Mouse (Mus musculus): ENCODE measurements at regions not wholly inside any gene's neighbourhood (a gene's known extent, or its start where the extent isn't known, plus 50 kb on each side); places are given as distances from the start of the nearest gene placed in this dataset.

DNA sequence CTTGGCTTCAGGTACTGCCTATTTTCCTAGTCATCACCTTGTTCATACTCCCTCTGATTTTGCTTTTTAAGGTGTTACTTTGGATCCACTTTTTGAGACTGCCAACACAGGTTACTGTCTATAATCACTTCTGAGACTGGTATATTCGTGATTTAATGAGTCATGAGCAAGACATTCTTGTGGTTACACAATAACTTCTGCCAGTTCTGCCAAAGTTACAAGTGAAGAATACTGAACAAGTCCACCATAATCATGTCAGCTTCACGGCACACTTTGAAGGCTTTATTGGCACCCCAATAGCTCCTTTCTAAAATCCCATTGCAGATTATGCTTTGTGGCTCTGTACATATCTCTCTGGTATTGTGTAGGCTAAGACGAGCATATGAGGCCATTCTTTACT is 327.9 kb downstream of the Frk start:
- 83% methylated on average over 3 of the region's 3 CpGs for WGBS
- DNase-seq (ENCODE audit: low spot score), result no peak

DNA sequence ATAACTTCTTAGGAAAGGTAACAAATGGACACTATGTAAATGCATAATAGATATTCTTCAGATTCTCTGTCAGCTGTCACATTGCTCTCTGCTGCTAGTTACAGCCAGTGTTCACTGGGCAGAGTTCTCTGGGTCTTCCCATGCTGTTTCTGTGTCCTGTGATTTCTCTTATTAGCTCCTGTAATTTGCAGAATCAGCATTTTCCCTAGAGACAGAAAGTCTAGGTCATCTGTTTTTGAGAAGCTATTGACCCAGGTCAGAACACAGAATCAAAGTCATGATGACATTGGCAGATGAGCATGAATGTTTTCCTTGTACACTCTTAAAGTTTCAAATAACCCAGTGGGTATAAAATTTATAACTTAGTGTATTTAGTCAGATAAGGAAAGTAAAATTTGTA is 340.9 kb downstream of the Frk start:
- DNase-seq (ENCODE audit: low spot score) (no peak), ATAC-seq (replicated peaks; ENCODE audit: low FRiP score) (no peak)
- no peaks in the 10 kb centered on the region for H3K9me3 ChIP-seq (ENCODE audit: control insufficient read depth, low read length)
- no peaks in the 10 kb centered on the region for H3K36me3 ChIP-seq (ENCODE audit: control insufficient read depth, insufficient read depth, low read length)
- H3K27me3 ChIP-seq (ENCODE audit: control insufficient read depth, insufficient read depth, low read length), result no peaks in the 10 kb centered on the region
- H3K4me2 ChIP-seq (ENCODE audit: low read depth, low read length, severe bottlenecking), result no peak overlapping the region
- H3K4me3 ChIP-seq (ENCODE audit: low read depth, low read length), result no peak overlapping the region
- no peaks in the 10 kb centered on the region for H3K4me1 ChIP-seq (replicated peaks; ENCODE audit: control insufficient read depth, insufficient read depth, low read length)
- no peak overlapping the region for H3K27ac ChIP-seq (ENCODE audit: low read depth, low read length)
- no peak overlapping the region for H3K9ac ChIP-seq (ENCODE audit: low read length)

More for the DNA sequence above, 327.9 kb downstream of the Frk start:
- no peak for ATAC-seq (replicated peaks; ENCODE audit: low FRiP score)
- H3K4me2 ChIP-seq (ENCODE audit: low read depth, low read length, severe bottlenecking), result no peak overlapping the region
- H3K4me1 ChIP-seq (replicated peaks; ENCODE audit: control insufficient read depth, insufficient read depth, low read length), result no peaks in the 10 kb centered on the region
- H3K36me3 ChIP-seq (ENCODE audit: control insufficient read depth, insufficient read depth, low read length), result no peaks in the 10 kb centered on the region
- H3K9ac ChIP-seq (ENCODE audit: low read length), result no peak overlapping the region
- H3K27ac ChIP-seq (ENCODE audit: low read depth, low read length), result no peak overlapping the region
- no peaks in the 10 kb centered on the region for H3K9me3 ChIP-seq (ENCODE audit: control insufficient read depth, low read length)
- H3K4me3 ChIP-seq (ENCODE audit: low read depth, low read length), result no peak overlapping the region
- no peaks in the 10 kb centered on the region for H3K27me3 ChIP-seq (ENCODE audit: control insufficient read depth, insufficient read depth, low read length)

DNA sequence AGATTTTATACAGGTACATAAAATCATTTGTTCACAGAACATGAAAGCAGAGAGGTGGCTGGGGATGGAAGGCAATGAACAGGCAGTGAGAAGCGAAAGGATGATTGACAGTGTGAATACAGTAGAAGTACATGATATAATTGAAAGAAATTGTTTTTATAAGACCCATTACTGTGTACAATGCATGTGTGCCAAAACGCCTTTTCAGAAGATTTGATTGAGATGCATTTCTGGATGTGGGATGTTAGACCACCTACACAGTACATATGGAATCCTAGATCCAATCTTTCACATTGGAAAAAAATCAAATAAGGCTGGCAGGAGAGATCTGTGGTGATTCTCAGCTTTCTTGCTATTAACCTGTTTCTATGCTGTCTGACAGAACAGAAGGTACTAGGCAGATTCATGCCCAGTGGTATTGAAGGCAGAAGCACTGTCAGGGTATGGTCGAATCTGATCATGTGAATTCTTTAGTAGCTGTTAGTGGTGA is 358.9 kb downstream of the Frk start:
- H3K27me3 ChIP-seq (ENCODE audit: control insufficient read depth, insufficient read depth, low read length), result no peaks in the 10 kb centered on the region
- DNase-seq (ENCODE audit: low spot score) (no peak), ATAC-seq (replicated peaks; ENCODE audit: low FRiP score) (no peak)
- WGBS, result 85% methylated on average over 3 of the region's 3 CpGs
- H3K4me1 ChIP-seq (replicated peaks; ENCODE audit: control insufficient read depth, insufficient read depth, low read length), result no peaks in the 10 kb centered on the region
- no peaks in the 10 kb centered on the region for H3K36me3 ChIP-seq (ENCODE audit: control insufficient read depth, insufficient read depth, low read length)
- H3K27ac ChIP-seq (ENCODE audit: low read depth, low read length), result no peak overlapping the region
- no peak overlapping the region for H3K9ac ChIP-seq (ENCODE audit: low read length)
- H3K4me3 ChIP-seq (ENCODE audit: low read depth, low read length), result no peak overlapping the region
- H3K9me3 ChIP-seq (ENCODE audit: control insufficient read depth, low read length), result no peaks in the 10 kb centered on the region
- no peak overlapping the region for H3K4me2 ChIP-seq (ENCODE audit: low read depth, low read length, severe bottlenecking)

DNA sequence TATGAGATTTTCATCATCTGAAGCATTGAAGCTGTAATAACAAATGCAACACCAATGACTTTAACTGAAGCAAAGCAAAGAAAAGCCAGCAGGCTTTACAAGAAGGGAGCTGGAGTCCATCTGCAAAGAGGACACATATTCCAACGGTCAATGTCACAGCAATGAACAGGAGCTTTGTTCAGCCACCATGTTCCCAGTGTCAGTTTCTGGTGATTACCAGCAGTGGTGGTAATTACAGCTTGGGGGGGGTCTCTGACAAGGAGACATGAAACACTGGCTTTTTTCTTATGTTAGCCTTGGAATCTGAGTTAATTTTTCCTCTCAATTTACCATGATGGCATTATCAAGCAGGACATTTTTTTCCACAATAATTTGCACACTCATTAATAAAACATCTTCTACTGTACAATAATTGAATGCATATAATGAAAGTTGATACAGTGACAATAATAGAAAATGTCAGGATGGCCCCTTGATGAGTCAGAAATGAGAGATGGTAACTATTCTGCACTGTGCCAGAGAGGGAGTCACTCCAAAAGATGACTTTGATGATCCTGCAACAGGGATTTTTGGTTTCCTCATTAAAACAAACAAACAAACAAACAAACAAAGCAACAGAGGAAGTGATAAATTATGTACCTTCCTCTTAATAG is 373.4 kb downstream of the Frk start:
- DNase-seq (ENCODE audit: low spot score) (no peak), ATAC-seq (replicated peaks; ENCODE audit: low FRiP score) (no peak)
- Histone ChIP-seq H3K4me1 (replicated peaks; ENCODE audit: control insufficient read depth, insufficient read depth, low read length) (no peaks in the 10 kb centered on the region), H3K4me2 (ENCODE audit: low read depth, low read length, severe bottlenecking) (no peak overlapping the region), H3K36me3 (ENCODE audit: control insufficient read depth, insufficient read depth, low read length) (no peaks in the 10 kb centered on the region), H3K9me3 (ENCODE audit: control insufficient read depth, low read length) (no peaks in the 10 kb centered on the region), H3K4me3 (ENCODE audit: low read depth, low read length) (no peak overlapping the region), H3K27ac (ENCODE audit: low read depth, low read length) (no peak overlapping the region), H3K27me3 (ENCODE audit: control insufficient read depth, insufficient read depth, low read length) (no peaks in the 10 kb centered on the region), H3K9ac (ENCODE audit: low read length) (no peak overlapping the region)
- 69% methylated on average over 1 of the region's 1 CpGs for WGBS

DNA sequence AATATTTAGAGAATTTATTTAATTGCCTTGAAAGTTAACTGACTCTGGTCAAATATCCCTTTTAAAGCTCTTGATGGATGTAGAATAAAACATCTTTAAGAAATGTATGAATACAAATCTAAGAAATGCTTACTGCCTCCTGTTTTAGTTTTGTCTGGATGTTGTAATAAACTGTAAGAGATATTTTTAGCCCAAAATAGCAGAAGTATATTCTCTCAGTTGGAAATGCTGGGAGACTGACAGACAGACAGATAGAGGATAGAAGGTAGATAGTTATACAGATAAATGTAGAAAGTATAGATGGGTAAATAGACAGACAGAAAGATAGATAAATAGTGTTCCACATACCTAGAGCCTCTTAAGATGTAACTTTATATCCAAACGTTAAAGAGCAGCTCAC is 379.5 kb downstream of the Frk start:
- H3K27ac ChIP-seq (ENCODE audit: low read depth, low read length), result no peak overlapping the region
- H3K9me3 ChIP-seq (ENCODE audit: control insufficient read depth, low read length), result no peaks in the 10 kb centered on the region
- no peak overlapping the region for H3K4me2 ChIP-seq (ENCODE audit: low read depth, low read length, severe bottlenecking)
- no peaks in the 10 kb centered on the region for H3K4me1 ChIP-seq (replicated peaks; ENCODE audit: control insufficient read depth, insufficient read depth, low read length)
- H3K9ac ChIP-seq (ENCODE audit: low read length), result no peak overlapping the region
- no peak overlapping the region for H3K4me3 ChIP-seq (ENCODE audit: low read depth, low read length)
- H3K27me3 ChIP-seq (ENCODE audit: control insufficient read depth, insufficient read depth, low read length), result no peaks in the 10 kb centered on the region
- WGBS, result 84% methylated on average over 1 of the region's 1 CpGs
- ATAC-seq (replicated peaks; ENCODE audit: low FRiP score) (no peak), DNase-seq (ENCODE audit: low spot score) (no peak)
- no peaks in the 10 kb centered on the region for H3K36me3 ChIP-seq (ENCODE audit: control insufficient read depth, insufficient read depth, low read length)

DNA sequence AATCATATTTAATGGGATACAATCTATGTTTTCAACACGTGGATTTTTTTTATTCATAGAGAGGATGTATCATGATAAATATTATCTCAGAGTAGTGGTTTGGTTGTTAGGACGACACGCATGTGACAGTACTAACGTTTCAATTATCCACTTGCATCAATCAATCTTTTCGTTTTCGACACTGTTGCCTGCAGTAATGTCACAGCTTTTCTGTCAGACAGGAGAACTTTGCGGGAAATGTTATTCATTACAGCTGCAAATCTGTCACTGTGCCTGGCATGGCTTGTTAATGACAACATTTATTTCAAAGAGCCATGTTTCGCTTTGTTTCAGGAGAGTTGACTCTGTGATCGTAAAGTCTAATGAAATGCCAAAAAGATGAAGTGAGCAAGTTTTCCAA is 388.7 kb downstream of the Frk start:
- Histone ChIP-seq H3K36me3 (ENCODE audit: control insufficient read depth, insufficient read depth, low read length) (no peaks in the 10 kb centered on the region), H3K9ac (ENCODE audit: low read length) (no peak overlapping the region), H3K9me3 (ENCODE audit: control insufficient read depth, low read length) (no peaks in the 10 kb centered on the region), H3K27ac (ENCODE audit: low read depth, low read length) (no peak overlapping the region), H3K4me3 (ENCODE audit: low read depth, low read length) (no peak overlapping the region), H3K27me3 (ENCODE audit: control insufficient read depth, insufficient read depth, low read length) (no peaks in the 10 kb centered on the region), H3K4me1 (replicated peaks; ENCODE audit: control insufficient read depth, insufficient read depth, low read length) (no peaks in the 10 kb centered on the region), H3K4me2 (ENCODE audit: low read depth, low read length, severe bottlenecking) (no peak overlapping the region)
- DNase-seq (ENCODE audit: low spot score), result no peak
- no peak for ATAC-seq (replicated peaks; ENCODE audit: low FRiP score)
- 80% methylated on average over 9 of the region's 9 CpGs for WGBS

DNA sequence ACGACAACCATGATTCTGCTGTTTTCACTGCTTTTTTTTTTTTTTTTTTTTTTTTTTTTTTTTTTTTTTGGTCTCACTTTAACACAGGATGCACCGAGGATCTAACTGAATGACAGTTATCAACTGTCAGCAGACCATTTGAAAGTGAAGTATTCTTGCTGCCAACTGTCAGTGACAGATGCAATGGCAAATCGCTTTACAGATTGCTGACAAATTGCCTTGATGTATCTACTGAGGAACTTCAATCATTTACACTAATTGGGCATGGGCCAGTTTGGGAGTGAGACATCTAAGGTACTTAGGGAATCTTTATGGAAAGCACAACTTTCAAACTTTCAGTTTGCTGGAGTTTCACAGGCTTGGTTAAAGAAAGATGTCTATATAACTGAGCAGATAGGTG is 395.3 kb downstream of the Frk start:
- Histone ChIP-seq H3K9me3 (ENCODE audit: control insufficient read depth, low read length) (no peaks in the 10 kb centered on the region), H3K9ac (ENCODE audit: low read length) (no peak overlapping the region), H3K27ac (ENCODE audit: low read depth, low read length) (no peak overlapping the region), H3K4me3 (ENCODE audit: low read depth, low read length) (no peak overlapping the region), H3K4me2 (ENCODE audit: low read depth, low read length, severe bottlenecking) (no peak overlapping the region), H3K36me3 (ENCODE audit: control insufficient read depth, insufficient read depth, low read length) (no peaks in the 10 kb centered on the region), H3K27me3 (ENCODE audit: control insufficient read depth, insufficient read depth, low read length) (no peaks in the 10 kb centered on the region), H3K4me1 (replicated peaks; ENCODE audit: control insufficient read depth, insufficient read depth, low read length) (no peaks in the 10 kb centered on the region)
- ATAC-seq (replicated peaks; ENCODE audit: low FRiP score) (no peak), DNase-seq (ENCODE audit: low spot score) (no peak)
- 89% methylated on average over 3 of the region's 3 CpGs for WGBS

DNA sequence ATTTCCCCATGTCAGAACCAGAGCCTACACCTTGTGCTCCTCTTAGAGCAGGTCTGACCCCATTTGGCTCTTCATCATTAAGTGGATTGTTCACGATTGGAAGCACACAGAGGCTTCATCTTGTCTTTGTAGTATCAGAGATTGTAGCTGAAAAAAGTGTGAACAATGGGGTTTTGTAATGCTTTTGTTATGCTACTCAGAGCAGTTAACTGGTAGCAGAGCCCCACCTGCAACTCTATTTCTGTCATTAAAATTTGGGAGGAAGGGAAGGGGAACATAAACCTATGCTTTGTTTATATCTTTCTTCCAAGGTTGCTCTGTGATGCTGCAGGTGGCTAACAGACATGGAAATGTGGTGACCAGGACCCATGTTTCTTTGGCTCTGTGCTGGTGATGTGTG is 404.4 kb downstream of the Frk start:
- Histone ChIP-seq H3K27ac (ENCODE audit: low read depth, low read length) (no peak overlapping the region), H3K9me3 (ENCODE audit: control insufficient read depth, low read length) (no peaks in the 10 kb centered on the region), H3K9ac (ENCODE audit: low read length) (no peak overlapping the region), H3K4me1 (replicated peaks; ENCODE audit: control insufficient read depth, insufficient read depth, low read length) (no peaks in the 10 kb centered on the region), H3K4me3 (ENCODE audit: low read depth, low read length) (no peak overlapping the region), H3K4me2 (ENCODE audit: low read depth, low read length, severe bottlenecking) (no peak overlapping the region), H3K36me3 (ENCODE audit: control insufficient read depth, insufficient read depth, low read length) (no peaks in the 10 kb centered on the region), H3K27me3 (ENCODE audit: control insufficient read depth, insufficient read depth, low read length) (no peaks in the 10 kb centered on the region)
- WGBS, result 51% methylated on average over 1 of the region's 1 CpGs
- ATAC-seq (replicated peaks; ENCODE audit: low FRiP score) (no peak), DNase-seq (ENCODE audit: low spot score) (no peak)

DNA sequence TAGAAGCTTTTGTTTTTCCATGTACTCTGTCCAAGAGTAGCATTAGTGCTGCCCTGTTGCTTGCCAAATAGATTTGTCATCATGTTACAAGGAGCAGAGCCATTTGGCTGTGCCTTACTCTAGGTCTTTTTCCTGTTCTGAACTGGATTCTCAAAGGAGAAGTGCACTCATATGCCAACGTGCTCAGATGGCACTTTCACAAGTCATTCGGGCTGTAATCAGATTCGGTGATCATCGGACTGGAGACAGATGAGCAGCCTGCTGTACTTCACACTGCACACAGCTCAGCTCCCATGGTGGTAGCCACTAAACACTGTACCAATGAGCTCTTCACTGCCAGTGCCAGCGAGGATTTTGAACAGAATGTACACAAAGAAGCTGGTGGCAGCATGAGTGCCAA is 421.1 kb downstream of the Frk start:
- Histone ChIP-seq H3K4me2 (ENCODE audit: low read depth, low read length, severe bottlenecking) (no peak overlapping the region), H3K4me3 (ENCODE audit: low read depth, low read length) (no peak overlapping the region), H3K27me3 (ENCODE audit: control insufficient read depth, insufficient read depth, low read length) (no peaks in the 10 kb centered on the region), H3K27ac (ENCODE audit: low read depth, low read length) (no peak overlapping the region), H3K36me3 (ENCODE audit: control insufficient read depth, insufficient read depth, low read length) (no peaks in the 10 kb centered on the region), H3K4me1 (replicated peaks; ENCODE audit: control insufficient read depth, insufficient read depth, low read length) (no peaks in the 10 kb centered on the region), H3K9ac (ENCODE audit: low read length) (no peak overlapping the region), H3K9me3 (ENCODE audit: control insufficient read depth, low read length) (no peaks in the 10 kb centered on the region)
- ATAC-seq (replicated peaks; ENCODE audit: low FRiP score), result no peak
- WGBS, result 87% methylated on average over 5 of the region's 5 CpGs
- DNase-seq (ENCODE audit: low spot score), result no peak
